Mouse (Mus musculus) frontal cortex, adult 2 months (tissue): Measurements from ENCODE around the gene Add3. TPM values are rescaled to one million over a fixed set of nuclear protein-coding genes. Genes with fewer than 3 reads are reported as not detected.

Experiments
- DNase-seq, 2 experiments: peaks; one replicate each; pipeline ENCODE4 v3.0.0; 2022; ENCODE audit warnings: low spot score in 1 of 2; ENCODE audit errors: extremely low spot score in 1 of 2
- polyA plus RNA-seq: library from polyadenylated mRNA; depleted of rRNA; stranded (reverse); fragments of >200 nt; gene quantifications from 2 replicates; pipeline ENCODE4 v1.2.3, GENCODE M21; 2012

Add3 gene
- polyA plus RNA-seq, 1 experiment, result 83.1 TPM

GRCm38 (mm10) chr19:53128494-53129337, 11.5 kb upstream of the Add3 start:
- DNase-seq, result no peak

DNA sequence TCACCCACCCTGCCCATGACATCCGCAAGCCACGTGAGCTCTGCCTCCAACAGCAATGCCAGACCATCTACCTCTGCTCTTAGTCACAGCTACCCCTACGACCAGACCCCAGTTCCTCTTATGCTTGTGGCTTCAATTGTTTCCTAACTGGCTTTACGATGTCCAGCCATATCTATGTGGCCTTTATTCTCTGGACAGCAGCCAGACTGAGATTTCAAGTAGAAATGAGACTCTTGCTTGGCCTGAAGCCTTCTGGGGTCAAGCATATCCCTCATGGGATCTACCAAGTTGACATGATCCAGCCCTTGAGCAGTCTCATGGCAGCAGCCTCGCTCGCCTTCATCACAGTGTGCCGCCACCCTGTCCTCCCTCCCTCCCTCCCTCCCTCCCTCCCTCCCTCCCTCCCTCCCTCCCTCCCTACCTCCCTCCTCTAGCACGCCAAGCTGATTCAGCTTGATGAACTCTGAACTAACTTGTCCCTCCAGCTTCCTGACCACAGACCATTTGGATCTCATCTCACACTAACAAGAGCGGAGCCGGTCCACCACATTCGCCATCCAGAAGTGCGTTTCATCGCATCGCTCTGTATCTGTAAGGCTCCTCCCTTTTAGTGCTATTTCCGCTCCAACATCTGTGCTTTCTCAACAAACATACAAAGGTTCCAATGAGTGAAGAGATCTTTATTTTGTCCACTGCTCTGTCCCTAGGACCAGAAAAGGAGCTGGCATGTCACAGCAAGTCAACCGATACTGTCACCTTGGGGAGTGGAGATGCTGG, 9.7 kb upstream of the Add3 start:
- DNase-seq, result no peak

GRCm38 (mm10) chr19:53132471-53132870, 7.8 kb upstream of the Add3 start:
- no peak for DNase-seq

DNA sequence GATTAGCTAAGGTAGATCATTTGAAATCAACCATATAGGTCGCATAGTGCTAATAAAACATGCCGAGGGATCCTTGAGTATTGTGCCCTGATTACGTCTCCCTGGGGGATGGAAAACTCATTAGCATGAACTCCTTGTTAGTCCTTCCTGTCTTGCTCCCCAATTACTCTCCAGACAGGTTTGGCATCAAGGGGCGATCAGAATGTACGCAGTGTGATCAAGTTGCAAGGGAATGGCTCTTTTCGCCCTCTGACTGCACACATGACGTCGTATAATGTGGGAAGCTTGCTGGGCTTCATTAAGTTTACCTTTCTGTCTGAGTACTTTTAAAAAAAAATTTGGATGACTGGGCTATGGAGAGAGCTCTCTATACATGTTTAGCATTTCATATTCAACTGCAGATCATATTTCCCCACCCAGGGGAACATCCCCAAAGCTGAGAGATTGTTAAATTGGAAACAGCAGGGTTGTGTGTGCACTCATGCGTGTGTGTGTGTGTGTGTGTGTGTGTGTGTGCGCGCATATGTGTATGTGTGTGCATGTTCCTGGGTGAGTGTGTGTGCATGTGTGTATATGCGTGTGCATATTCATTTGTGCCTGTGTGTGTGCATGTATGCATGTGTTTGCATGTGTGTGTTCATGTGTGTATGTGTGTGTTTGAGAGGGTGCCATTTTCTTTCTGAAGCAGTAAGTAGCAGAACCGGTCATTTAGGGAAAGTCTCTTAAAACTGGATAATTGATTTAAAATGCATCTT, 3.7 kb upstream of the Add3 start:
- DNase-seq, result no peak

DNA sequence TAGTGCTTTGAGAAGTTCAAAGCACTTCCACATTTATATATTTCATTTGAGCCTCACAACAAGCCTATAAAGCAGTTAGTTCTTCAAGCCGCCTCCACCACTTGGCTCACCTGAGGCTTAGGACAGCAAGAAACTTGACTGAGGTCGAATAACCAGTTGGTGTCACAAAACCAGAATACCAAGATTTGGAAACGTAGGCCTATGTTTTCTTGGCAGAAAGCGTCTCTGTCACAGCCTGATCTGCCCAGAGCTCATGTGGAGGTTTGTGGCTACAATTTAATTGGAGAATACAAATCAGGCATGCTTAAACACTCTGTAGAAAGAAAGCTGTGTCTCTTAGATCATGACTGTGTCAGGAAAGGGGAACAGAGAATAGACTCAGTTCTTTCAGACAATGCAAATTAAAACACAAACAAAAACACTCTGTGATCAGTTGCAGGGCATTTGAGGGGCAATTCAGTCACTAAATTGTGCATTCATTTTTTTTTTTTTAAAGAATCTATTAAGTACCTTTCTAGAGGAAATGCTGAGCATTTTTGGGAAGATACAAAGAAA, 3.0 kb upstream of the Add3 start:
- DNase-seq, result no peak

GRCm38 (mm10) chr19:53140804-53141250, 584 bp downstream of the Add3 start:
- DNase-seq, result no peak

DNA sequence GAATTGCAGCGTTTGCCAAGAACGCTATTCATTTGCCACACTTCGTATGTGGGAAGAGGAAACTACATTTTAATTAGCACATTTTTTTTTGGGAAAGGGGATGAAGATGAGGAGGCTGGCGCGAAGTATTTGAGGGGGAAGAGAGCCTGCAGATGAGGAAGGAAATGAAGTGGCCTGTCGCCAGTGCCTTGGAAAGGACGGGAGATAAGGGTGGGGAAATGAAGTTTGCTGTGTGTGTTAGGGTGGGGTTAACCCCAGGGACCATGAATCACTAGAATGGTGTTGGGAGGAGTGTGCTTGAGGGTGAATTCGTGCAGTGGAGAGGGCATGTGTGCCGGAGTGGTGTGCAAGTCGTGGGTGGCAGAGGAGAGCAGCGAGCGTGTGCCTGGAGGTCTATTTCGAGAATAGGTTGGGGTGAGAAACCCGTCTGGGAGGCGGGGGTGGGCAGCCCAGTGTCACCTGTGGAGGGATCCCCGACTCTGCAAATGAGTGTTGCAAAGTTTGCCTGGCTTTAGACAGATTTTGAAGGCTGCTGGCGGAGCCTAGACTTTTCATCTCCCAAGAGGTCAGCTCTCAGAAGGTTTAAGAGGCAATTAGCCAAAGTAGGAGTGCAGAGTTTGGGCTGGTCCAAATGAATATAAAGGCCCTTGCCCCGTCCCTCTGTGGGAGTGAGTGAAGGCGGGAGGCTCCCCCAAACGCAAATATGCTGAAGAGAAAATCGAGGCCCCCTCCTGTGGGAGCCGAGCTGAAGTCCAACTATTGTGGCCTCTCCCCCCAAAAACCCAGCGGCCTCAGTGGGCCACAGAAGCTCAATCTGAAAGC, 1.2 kb downstream of the Add3 start:
- DNase-seq, result peak; percentile 65 to 72

DNA sequence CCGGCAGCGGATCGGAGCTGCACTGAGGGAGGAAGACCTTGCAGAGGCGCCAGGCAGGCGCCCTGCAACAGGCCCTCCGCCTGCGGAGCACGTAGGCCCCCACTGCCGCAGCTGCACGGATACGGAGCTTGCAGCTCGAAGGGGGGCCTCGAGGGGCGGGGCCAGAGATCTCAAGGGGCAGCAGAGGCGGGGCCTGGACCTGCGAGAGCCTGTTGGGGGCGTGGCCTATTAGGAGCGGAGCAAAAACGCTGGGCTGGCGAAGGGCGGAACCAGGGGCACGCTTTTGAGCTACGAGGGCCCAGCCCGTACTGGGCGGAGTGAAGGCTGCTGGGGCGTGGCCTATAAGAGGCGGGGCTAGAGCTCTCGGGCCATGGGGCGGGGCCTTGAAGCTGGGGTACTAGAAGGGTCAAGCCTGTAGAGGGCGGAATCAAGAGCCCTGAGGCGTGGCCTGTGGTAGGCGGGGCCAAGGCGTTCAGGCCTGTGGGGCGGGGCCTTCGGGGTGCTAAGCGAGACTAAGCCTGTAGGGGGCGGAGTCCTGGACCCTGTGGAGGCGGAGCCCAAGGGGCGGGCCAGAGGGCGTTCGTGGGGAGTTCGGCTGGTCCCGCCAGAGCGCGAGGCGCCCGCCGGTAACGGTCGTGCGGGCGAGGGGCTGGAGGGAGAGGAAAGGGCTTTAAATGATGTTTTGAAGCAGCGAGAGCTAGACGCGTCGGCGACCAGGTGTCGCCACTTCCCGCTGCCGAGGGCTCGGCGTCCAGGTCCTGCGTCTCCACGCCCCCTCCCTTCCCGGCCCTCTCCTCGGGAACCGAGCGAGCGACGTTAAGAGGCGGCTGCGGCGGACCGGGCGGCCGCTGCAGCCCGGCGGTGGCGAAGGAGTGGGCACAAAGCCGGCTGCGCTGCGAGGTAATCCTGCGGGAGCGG, 2.2 kb downstream of the Add3 start:
- DNase-seq, result peak; percentile 99

- peak in 1 of 2 experiments; percentile 19 for DNase-seq
These were observed 3.1 kb downstream of the Add3 start for GRCm38 (mm10) chr19:53143108-53143971.

- no peak for DNase-seq
These were observed 4.8 kb downstream of the Add3 start for GRCm38 (mm10) chr19:53145075-53145474.

DNA sequence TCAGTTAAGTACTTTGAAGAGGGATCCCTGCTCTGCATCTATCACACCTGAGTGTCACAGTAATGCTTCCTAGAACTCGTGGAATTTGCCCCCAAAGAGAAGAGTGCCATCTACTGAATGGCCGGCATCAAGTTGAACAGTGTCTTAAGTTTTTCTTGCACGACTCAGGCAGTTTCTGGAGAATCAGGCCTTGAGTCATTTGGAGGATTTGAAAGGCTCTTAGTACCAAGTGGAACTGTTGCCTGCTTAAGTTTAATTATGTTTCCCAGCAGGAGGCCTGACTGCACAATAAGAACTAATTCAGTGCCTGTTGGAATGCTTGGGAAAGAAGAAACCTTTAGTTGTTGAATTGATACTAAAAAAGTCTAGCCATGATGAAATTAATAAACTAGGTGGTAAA, 9.1 kb downstream of the Add3 start:
- peak in 1 of 2 experiments; percentile 22 for DNase-seq

- DNase-seq, result no peak
These were observed 12.2 kb downstream of the Add3 start for GRCm38 (mm10) chr19:53152451-53152850.

GRCm38 (mm10) chr19:53153096-53153495, 12.9 kb downstream of the Add3 start:
- DNase-seq, result no peak

DNA sequence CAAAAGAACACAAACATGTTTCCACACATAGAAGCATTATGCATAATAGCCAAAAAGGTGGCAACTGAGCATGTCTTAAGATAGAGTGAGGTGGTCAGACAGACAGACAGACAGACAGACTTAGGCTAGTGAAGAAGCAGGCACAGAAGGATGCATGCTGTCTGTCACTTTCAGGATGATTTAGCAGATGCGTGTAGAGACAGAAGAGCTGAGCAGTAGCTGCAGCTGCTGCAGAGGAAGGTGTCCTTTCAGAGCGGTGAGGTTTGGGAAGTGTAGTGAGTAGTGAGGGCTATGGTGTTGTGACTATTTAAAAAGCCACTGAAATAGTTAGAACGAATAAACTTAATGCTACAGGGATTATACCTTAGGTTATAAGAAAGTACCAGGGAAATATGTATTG, 13.9 kb downstream of the Add3 start:
- no peak for DNase-seq

DNA sequence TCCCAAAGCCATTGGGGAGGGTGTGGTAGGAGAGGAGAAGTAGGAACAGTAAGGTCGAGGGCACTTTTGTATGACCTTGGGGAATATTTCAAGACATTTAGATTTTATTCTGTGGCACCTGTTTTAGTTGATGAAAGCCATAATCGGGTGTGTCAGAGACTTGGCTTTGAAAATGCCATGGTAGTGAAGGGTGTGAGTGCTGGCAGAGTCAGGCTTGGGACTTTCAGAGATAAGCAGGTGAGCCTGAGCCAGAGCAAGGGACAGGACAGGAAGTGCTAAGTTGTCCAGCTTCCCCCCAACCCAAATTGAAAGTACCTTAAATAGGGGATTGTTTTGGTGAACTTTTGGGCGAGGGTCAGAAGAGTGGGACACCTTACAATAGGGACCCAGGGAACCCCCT, 16.1 kb downstream of the Add3 start:
- no peak for DNase-seq

- no peak for DNase-seq
These were observed 16.9 kb downstream of the Add3 start for GRCm38 (mm10) chr19:53157176-53157575.

- no peak for DNase-seq
These were observed 19.1 kb downstream of the Add3 start for GRCm38 (mm10) chr19:53159351-53159750.

DNA sequence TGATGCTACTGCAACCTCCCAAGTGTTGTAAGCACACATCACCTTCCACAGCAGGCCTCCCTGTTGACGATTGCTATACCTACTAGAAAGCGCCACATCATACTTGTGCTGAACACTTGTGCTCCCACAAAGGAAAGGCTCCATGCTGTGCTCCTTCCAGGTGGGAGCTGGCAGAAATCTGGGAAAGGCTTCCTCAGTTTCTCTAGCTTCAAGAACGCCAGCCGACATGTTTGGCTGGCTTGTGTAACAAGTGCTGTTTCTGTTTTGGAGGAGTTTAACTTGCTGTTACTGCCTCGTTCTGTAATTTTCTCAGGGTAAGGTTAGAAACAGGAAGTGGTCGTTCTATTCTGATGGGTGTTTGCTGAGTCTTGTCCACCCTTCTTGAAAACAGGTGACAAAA, 22.7 kb downstream of the Add3 start:
- no peak for DNase-seq
